Mouse (Mus musculus) stomach, postnatal 0 days (tissue): ENCODE measurements around the gene Epb41l2. TPM values are rescaled to one million over a fixed set of nuclear protein-coding genes. Genes with fewer than 3 reads are reported as not detected.
A peak's percentile ranks its signal among the peaks of the same experiment; 100 is the strongest.

Experiments used
- ATAC-seq: fragments of 200-750 bp; cut with Nextera tagmentation; 2 replicates; pipeline ENCODE4 v1.8.0; 2017; ENCODE audit not compliant: low FRiP score, low TSS enrichment
- DNase-seq: peaks from one replicate; pipeline ENCODE4 v3.0.0-alpha.2; 2016; ENCODE audit warnings: low spot score
- H3K27ac ChIP-seq: fragments of 300-500 bp; sonication (generic); replicated peaks from 2 replicates; pipeline ENCODE4 v1.5.1; 2014; ENCODE audit warnings: mild to moderate bottlenecking, control low read depth
- H3K27me3 ChIP-seq: fragments of 300-500 bp; sonication (generic); 2 replicates; pipeline ENCODE4 v1.6.1; 2014; ENCODE audit warnings: low read length; ENCODE audit not compliant: control insufficient read depth, insufficient read depth
- H3K36me3 ChIP-seq: fragments of 300-500 bp; sonication (generic); 2 replicates; pipeline ENCODE4 v1.6.1; 2014; ENCODE audit warnings: low read length, mixed read lengths; ENCODE audit not compliant: control insufficient read depth, insufficient read depth
- H3K4me1 ChIP-seq: fragments of 300-500 bp; sonication (generic); replicated peaks from 2 replicates; pipeline ENCODE4 v1.6.1; 2014; ENCODE audit warnings: antibody characterized with exemption; ENCODE audit not compliant: control insufficient read depth, insufficient read depth
- H3K4me2 ChIP-seq: fragments of 300-500 bp; sonication (generic); replicated peaks from 2 replicates; pipeline ENCODE4 v1.6.1; 2014; ENCODE audit warnings: low read depth, mild to moderate bottlenecking, control low read depth, moderate library complexity
- H3K4me3 ChIP-seq: fragments of 300-500 bp; sonication (generic); 2 replicates; pipeline ENCODE4 v1.5.1; 2014; ENCODE audit warnings: low read depth, low read length, control low read depth
- H3K9ac ChIP-seq: fragments of 300-500 bp; sonication (generic); 2 replicates; pipeline ENCODE4 v1.6.1; 2014; ENCODE audit warnings: mild to moderate bottlenecking, low read length, control low read depth, mixed read lengths
- H3K9me3 ChIP-seq: fragments of 300-500 bp; sonication (generic); 2 replicates; pipeline ENCODE4 v1.6.1; 2016; ENCODE audit warnings: low read length; ENCODE audit not compliant: control insufficient read depth
- CTCF ChIP-seq: IDR thresholded peaks from 2 replicates; pipeline ENCODE4 v1.5.1; 2016; ENCODE audit warnings: antibody characterized with exemption, low read depth, mild to moderate bottlenecking, moderate library complexity
- EP300 ChIP-seq: optimal IDR thresholded peaks from 2 replicates; pipeline ENCODE3; 2016; ENCODE audit warnings: antibody characterized with exemption
- WGBS: fragments of 180-500 bp; shearing (Covaris S2); extraction: QIAGEN DNeasy Blood & Tissue Kit; methylation state at CpG from one replicate; pipeline ENCODE4 v1.1.7; 2014; 5-methylcytosine and 5-hydroxymethylcytosine counted together
- polyA plus RNA-seq: library from polyadenylated mRNA; unstranded; fragments of >200 nt; fragmentation: Nextera tagmentation; extraction: Ambion mirVana; gene quantifications from 2 replicates; pipeline ENCODE4 v1.2.1, GENCODE M21; 2015

Gene Epb41l2
- polyA plus RNA-seq, 1 experiment from 2014 or later: 18.2 TPM

- TF ChIP-seq CTCF (no peak), EP300 (no peak)
- Histone ChIP-seq H3K36me3 (no peaks in the 10 kb centered on the region), H3K4me2 (no peak overlapping the region), H3K4me3 (no peak overlapping the region), H3K27me3 (no peaks in the 10 kb centered on the region), H3K9me3 (no peaks in the 10 kb centered on the region), H3K9ac (no peak overlapping the region), H3K27ac (no peak overlapping the region), H3K4me1 (no peaks in the 10 kb centered on the region)
- 73% methylated on average over 5 of the region's 5 CpGs for WGBS
- ATAC-seq: no peak
- DNase-seq: no peak
Measured at GRCm38 (mm10) chr10:25416696-25417095, 57.1 kb downstream of the Epb41l2 start.

- Histone ChIP-seq H3K36me3 (no peaks in the 10 kb centered on the region), H3K27me3 (no peaks in the 10 kb centered on the region), H3K9ac (no peak overlapping the region), H3K4me2 (no peak overlapping the region), H3K27ac (peak overlapping the region; percentile 81), H3K9me3 (no peaks in the 10 kb centered on the region), H3K4me3 (no peak overlapping the region), H3K4me1 (peaks cover 9% of the 10 kb centered on the region)
- 29% methylated on average over 1 of the region's 1 CpGs for WGBS
- TF ChIP-seq CTCF (no peak), EP300 (no peak)
- DNase-seq: no peak
- ATAC-seq: peak; percentile 48; the same call in 1 of the 2 replicates
Measured at GRCm38 (mm10) chr10:25426058-25426457, 66.5 kb downstream of the Epb41l2 start.

GRCm38 (mm10) chr10:25426814-25427213 is 67.2 kb downstream of the Epb41l2 start:
- WGBS: 14% methylated on average over 4 of the region's 4 CpGs
- ATAC-seq (peak; percentile 89), DNase-seq (peak; percentile 37)
- H3K4me3 ChIP-seq: no peak overlapping the region
- H3K9me3 ChIP-seq: no peaks in the 10 kb centered on the region
- H3K9ac ChIP-seq: no peak overlapping the region
- H3K4me1 ChIP-seq: peaks cover 9% of the 10 kb centered on the region
- no peak overlapping the region for H3K4me2 ChIP-seq
- H3K36me3 ChIP-seq: no peaks in the 10 kb centered on the region
- TF ChIP-seq EP300 (no peak), CTCF (no peak)
- H3K27me3 ChIP-seq: no peaks in the 10 kb centered on the region
- H3K27ac ChIP-seq: peak overlapping the region; percentile 81

GRCm38 (mm10) chr10:25427523-25427922 is 67.9 kb downstream of the Epb41l2 start:
- Histone ChIP-seq H3K9me3 (no peaks in the 10 kb centered on the region), H3K4me1 (peaks cover 9% of the 10 kb centered on the region), H3K27ac (peak overlapping the region; percentile 81), H3K4me2 (no peak overlapping the region), H3K9ac (no peak overlapping the region), H3K4me3 (no peak overlapping the region), H3K36me3 (no peaks in the 10 kb centered on the region), H3K27me3 (no peaks in the 10 kb centered on the region)
- ATAC-seq: peak; percentile 66
- peak; percentile 43 for DNase-seq
- WGBS: 29% methylated on average over 7 of the region's 7 CpGs
- 0 out of 2 replicates have a peak, but pooled peaks have one; percentile 8 for TF ChIP-seq CTCF
- TF ChIP-seq EP300: no peak

- TF ChIP-seq EP300: no peak
- no peak for TF ChIP-seq CTCF
- Histone ChIP-seq H3K9ac (no peak overlapping the region), H3K4me1 (peaks cover 9% of the 10 kb centered on the region), H3K27ac (no peak overlapping the region), H3K9me3 (no peaks in the 10 kb centered on the region), H3K4me3 (no peak overlapping the region), H3K27me3 (no peaks in the 10 kb centered on the region), H3K4me2 (no peak overlapping the region), H3K36me3 (no peaks in the 10 kb centered on the region)
- ATAC-seq (no peak), DNase-seq (no peak)
- WGBS: 91% methylated on average over 5 of the region's 5 CpGs
Measured at GRCm38 (mm10) chr10:25428658-25429057, 69.1 kb downstream of the Epb41l2 start.

GRCm38 (mm10) chr10:25429346-25429745 is 69.7 kb downstream of the Epb41l2 start:
- Histone ChIP-seq H3K9me3 (no peaks in the 10 kb centered on the region), H3K4me2 (no peak overlapping the region), H3K4me3 (no peak overlapping the region), H3K4me1 (peaks cover 9% of the 10 kb centered on the region), H3K9ac (no peak overlapping the region), H3K27ac (no peak overlapping the region), H3K36me3 (no peaks in the 10 kb centered on the region), H3K27me3 (no peaks in the 10 kb centered on the region)
- ATAC-seq: no peak
- 76% methylated on average over 4 of the region's 4 CpGs for WGBS
- no peak for TF ChIP-seq CTCF
- no peak for TF ChIP-seq EP300
- DNase-seq: no peak
